Mouse (Mus musculus) hindbrain, embryonic 11.5 days (tissue): Measurements from ENCODE around the gene Arid1b. TPM values are rescaled to one million over a fixed set of nuclear protein-coding genes. Genes with fewer than 3 reads are reported as not detected.

Source experiments
- ATAC-seq: fragments of 200-750 bp; cut with Nextera tagmentation; 2 replicates; pipeline ENCODE4 v1.8.0; 2017; ENCODE audit warnings: mild to moderate bottlenecking, moderate TSS enrichment, moderate library complexity; ENCODE audit not compliant: low FRiP score
- DNase-seq: peaks from one replicate; pipeline ENCODE4 v3.0.0-alpha.2; 2015; ENCODE audit warnings: low spot score
- H3K27ac ChIP-seq: fragments of 300-500 bp; sonication (generic); 2 replicates; pipeline ENCODE4 v1.5.1; 2014; ENCODE audit warnings: mild to moderate bottlenecking, low read depth, low read length
- H3K27me3 ChIP-seq: fragments of 300-500 bp; sonication (generic); 2 replicates; pipeline ENCODE4 v1.6.1; 2014; ENCODE audit warnings: mild to moderate bottlenecking, low read length, moderate library complexity, mixed read lengths; ENCODE audit not compliant: control insufficient read depth, insufficient read depth
- H3K36me3 ChIP-seq: fragments of 300-500 bp; sonication (generic); 2 replicates; pipeline ENCODE4 v1.6.1; 2014; ENCODE audit warnings: mild to moderate bottlenecking, low read length, moderate library complexity, mixed read lengths; ENCODE audit not compliant: control insufficient read depth, insufficient read depth
- H3K4me1 ChIP-seq: fragments of 300-500 bp; sonication (generic); replicated peaks from 2 replicates; pipeline ENCODE4 v1.6.1; 2014; ENCODE audit warnings: low read length, mixed read lengths; ENCODE audit not compliant: control insufficient read depth, insufficient read depth
- H3K4me2 ChIP-seq: fragments of 300-500 bp; sonication (generic); replicated peaks from 2 replicates; pipeline ENCODE4 v1.6.1; 2014; ENCODE audit warnings: mild to moderate bottlenecking, low read depth, low read length
- H3K4me3 ChIP-seq: fragments of 300-500 bp; sonication (generic); 2 replicates; pipeline ENCODE4 v1.5.1; 2014; ENCODE audit warnings: low read depth, low read length
- H3K9ac ChIP-seq: fragments of 300-500 bp; sonication (generic); 2 replicates; pipeline ENCODE4 v1.6.1; 2014; ENCODE audit warnings: low read depth, low read length
- H3K9me3 ChIP-seq: fragments of 300-500 bp; sonication (generic); 2 replicates; pipeline ENCODE4 v1.6.1; 2016; ENCODE audit warnings: low read length; ENCODE audit not compliant: control insufficient read depth
- WGBS: fragments of 180-500 bp; shearing (Covaris S2); extraction: QIAGEN DNeasy Blood & Tissue Kit; methylation state at CpG from one replicate; pipeline ENCODE4 v1.1.7; 2014; 5-methylcytosine and 5-hydroxymethylcytosine counted together
- polyA plus RNA-seq: library from polyadenylated mRNA; unstranded; fragments of >200 nt; fragmentation: Nextera tagmentation; extraction: Ambion mirVana; gene quantifications from 2 replicates; pipeline ENCODE4 v1.2.1, GENCODE M21; 2014

Gene Arid1b
- polyA plus RNA-seq, 1 experiment from 2014 or later = 18.6 TPM

GRCm38 (mm10) chr17:4964192-4964877 lies 29.8 kb upstream of the Arid1b start:
- Histone ChIP-seq H3K4me1 (no peaks in the 10 kb centered on the region), H3K36me3 (no peaks in the 10 kb centered on the region), H3K9me3 (no peaks in the 10 kb centered on the region), H3K9ac (no peak overlapping the region), H3K4me2 (no peak overlapping the region), H3K27ac (no peak overlapping the region), H3K4me3 (no peak overlapping the region), H3K27me3 (no peaks in the 10 kb centered on the region)
- ATAC-seq (no peak), DNase-seq (no peak)
- 86% methylated on average over 10 of the region's 10 CpGs for WGBS

GRCm38 (mm10) chr17:4967201-4967600 lies 26.9 kb upstream of the Arid1b start:
- WGBS = 64% methylated on average over 4 of the region's 4 CpGs

GRCm38 (mm10) chr17:4968035-4968434 lies 26.1 kb upstream of the Arid1b start:
- no peak for ATAC-seq
- WGBS = 92% methylated on average over 3 of the region's 3 CpGs
- no peak overlapping the region for H3K4me3 ChIP-seq

More at GRCm38 (mm10) chr17:4967201-4967600, 26.9 kb upstream of the Arid1b start:
- H3K4me1 ChIP-seq = no peaks in the 10 kb centered on the region
- H3K27ac ChIP-seq = no peak overlapping the region
- H3K36me3 ChIP-seq = no peaks in the 10 kb centered on the region
- H3K9ac ChIP-seq = no peak overlapping the region
- no peak overlapping the region for H3K4me2 ChIP-seq
- ATAC-seq (no peak), DNase-seq (no peak)
- no peak overlapping the region for H3K4me3 ChIP-seq
- H3K27me3 ChIP-seq = no peaks in the 10 kb centered on the region
- no peaks in the 10 kb centered on the region for H3K9me3 ChIP-seq

GRCm38 (mm10) chr17:4968878-4969277 lies 25.3 kb upstream of the Arid1b start:
- H3K9ac ChIP-seq = no peak overlapping the region
- H3K4me1 ChIP-seq = no peaks in the 10 kb centered on the region
- H3K27me3 ChIP-seq = no peaks in the 10 kb centered on the region
- no peak overlapping the region for H3K4me2 ChIP-seq
- H3K9me3 ChIP-seq = no peaks in the 10 kb centered on the region
- 95% methylated on average over 5 of the region's 5 CpGs for WGBS
- no peak for DNase-seq
- H3K27ac ChIP-seq = no peak overlapping the region
- no peak overlapping the region for H3K4me3 ChIP-seq
- no peaks in the 10 kb centered on the region for H3K36me3 ChIP-seq
- ATAC-seq = no peak

More at GRCm38 (mm10) chr17:4968035-4968434, 26.1 kb upstream of the Arid1b start:
- Histone ChIP-seq H3K9ac (no peak overlapping the region), H3K4me1 (no peaks in the 10 kb centered on the region), H3K36me3 (no peaks in the 10 kb centered on the region), H3K27me3 (no peaks in the 10 kb centered on the region), H3K9me3 (no peaks in the 10 kb centered on the region), H3K27ac (no peak overlapping the region), H3K4me2 (no peak overlapping the region)
- no peak for DNase-seq

- H3K36me3 ChIP-seq = no peaks in the 10 kb centered on the region
- no peaks in the 10 kb centered on the region for H3K4me1 ChIP-seq
- DNase-seq (no peak), ATAC-seq (no peak)
- H3K27me3 ChIP-seq = no peaks in the 10 kb centered on the region
- H3K4me2 ChIP-seq = no peak overlapping the region
- no peak overlapping the region for H3K27ac ChIP-seq
- no peak overlapping the region for H3K4me3 ChIP-seq
- H3K9ac ChIP-seq = no peak overlapping the region
- WGBS = 70% methylated on average over 6 of the region's 6 CpGs
- H3K9me3 ChIP-seq = no peaks in the 10 kb centered on the region
Measured at GRCm38 (mm10) chr17:4972261-4972660, 21.9 kb upstream of the Arid1b start.

- H3K4me2 ChIP-seq = no peak overlapping the region
- H3K9me3 ChIP-seq = no peaks in the 10 kb centered on the region
- no peak overlapping the region for H3K9ac ChIP-seq
- no peak for ATAC-seq
- no peaks in the 10 kb centered on the region for H3K27me3 ChIP-seq
- no peaks in the 10 kb centered on the region for H3K4me1 ChIP-seq
- H3K27ac ChIP-seq = no peak overlapping the region
- H3K36me3 ChIP-seq = no peaks in the 10 kb centered on the region
- 85% methylated on average over 11 of the region's 11 CpGs for WGBS
- H3K4me3 ChIP-seq = no peak overlapping the region
- DNase-seq = no peak
Measured at GRCm38 (mm10) chr17:4974736-4975135, 19.4 kb upstream of the Arid1b start.

GRCm38 (mm10) chr17:4980151-4980550 lies 14.0 kb upstream of the Arid1b start:
- ATAC-seq = no peak
- Histone ChIP-seq H3K4me3 (no peak overlapping the region), H3K36me3 (no peaks in the 10 kb centered on the region), H3K4me2 (no peak overlapping the region), H3K9me3 (no peaks in the 10 kb centered on the region), H3K9ac (no peak overlapping the region), H3K4me1 (no peaks in the 10 kb centered on the region), H3K27ac (no peak overlapping the region), H3K27me3 (no peaks in the 10 kb centered on the region)
- 88% methylated on average over 7 of the region's 7 CpGs for WGBS
- no peak for DNase-seq

- H3K9ac ChIP-seq = no peak overlapping the region
- 93% methylated on average over 5 of the region's 5 CpGs for WGBS
- H3K27me3 ChIP-seq = no peaks in the 10 kb centered on the region
- no peak for DNase-seq
- no peak for ATAC-seq
- no peaks in the 10 kb centered on the region for H3K4me1 ChIP-seq
- no peak overlapping the region for H3K27ac ChIP-seq
- H3K36me3 ChIP-seq = no peaks in the 10 kb centered on the region
- no peaks in the 10 kb centered on the region for H3K9me3 ChIP-seq
- no peak overlapping the region for H3K4me2 ChIP-seq
- H3K4me3 ChIP-seq = no peak overlapping the region
Measured at GRCm38 (mm10) chr17:4982819-4983218, 11.3 kb upstream of the Arid1b start.

GRCm38 (mm10) chr17:4984691-4985090 lies 9.4 kb upstream of the Arid1b start:
- H3K36me3 ChIP-seq = no peaks in the 10 kb centered on the region
- no peak for DNase-seq

More at GRCm38 (mm10) chr17:4984691-4985090, 9.4 kb upstream of the Arid1b start:
- Histone ChIP-seq H3K4me1 (no peaks in the 10 kb centered on the region), H3K4me3 (no peak overlapping the region), H3K27me3 (no peaks in the 10 kb centered on the region), H3K9me3 (no peaks in the 10 kb centered on the region), H3K9ac (no peak overlapping the region), H3K4me2 (no peak overlapping the region), H3K27ac (no peak overlapping the region)
- 86% methylated on average over 7 of the region's 7 CpGs for WGBS
- no peak for ATAC-seq
